Mouse (Mus musculus) thymus, adult 2 months (tissue): Measurements from ENCODE around the gene Sat2. TPM values are rescaled to one million over a fixed set of nuclear protein-coding genes. Genes with fewer than 3 reads are reported as not detected.

ENCODE experiments used
- DNase-seq: peaks from one replicate; pipeline ENCODE4 v3.0.0; 2021
- H3K27ac ChIP-seq: fragments of 200-500 bp; 2 replicates; pipeline ENCODE4 v1.5.1; 2012; ENCODE audit warnings: low read length, control low read depth; ENCODE audit not compliant: control insufficient read depth, insufficient read depth
- H3K27me3 ChIP-seq: fragments of 200-500 bp; 2 replicates; pipeline ENCODE4 v1.6.1; 2012; ENCODE audit warnings: mild to moderate bottlenecking, low read length, moderate library complexity, mixed read lengths; ENCODE audit not compliant: control insufficient read depth, insufficient read depth
- H3K36me3 ChIP-seq: fragments of 200-500 bp; 2 replicates; pipeline ENCODE4 v1.6.1; 2012; ENCODE audit warnings: mild to moderate bottlenecking, low read length, moderate library complexity; ENCODE audit not compliant: control insufficient read depth, insufficient read depth
- H3K4me1 ChIP-seq: fragments of 200-500 bp; replicated peaks from 2 replicates; pipeline ENCODE4 v1.6.1; 2012; ENCODE audit warnings: low read length; ENCODE audit not compliant: control insufficient read depth, insufficient read depth
- H3K4me3 ChIP-seq: fragments of 200-500 bp; 2 replicates; pipeline ENCODE4 v1.5.1; 2012; ENCODE audit warnings: mild to moderate bottlenecking, low read length, control low read depth, moderate library complexity; ENCODE audit not compliant: control insufficient read depth, insufficient read depth
- CTCF ChIP-seq: fragments of 200-500 bp; IDR thresholded peaks from 2 replicates; pipeline ENCODE4 v1.5.1; 2012; ENCODE audit warnings: mild to moderate bottlenecking, control low read depth, low read length, moderate library complexity, borderline replicate concordance; ENCODE audit not compliant: control insufficient read depth, poor library complexity, insufficient read depth; ENCODE audit errors: extremely low read depth
- POLR2A ChIP-seq: fragments of 200-500 bp; IDR thresholded peaks from 2 replicates; pipeline ENCODE4 v1.6.1; 2012; ENCODE audit warnings: mild to moderate bottlenecking, low read length, control low read depth, moderate library complexity; ENCODE audit not compliant: control insufficient read depth, poor library complexity, insufficient read depth; ENCODE audit errors: extremely low read depth
- WGBS: fragments of 180-500 bp; shearing (Covaris S2); methylation state at CpG from one replicate; pipeline ENCODE4 v1.1.7; 2018; 5-methylcytosine and 5-hydroxymethylcytosine counted together
- polyA plus RNA-seq: library from polyadenylated mRNA; depleted of rRNA; stranded (reverse); fragments of >200 nt; gene quantifications from 2 replicates; pipeline ENCODE4 v1.2.3, GENCODE M21; 2012; rRNA removed

Sat2 gene
- polyA plus RNA-seq, result 0.67 and 0.73 TPM in 2 replicates

DNA sequence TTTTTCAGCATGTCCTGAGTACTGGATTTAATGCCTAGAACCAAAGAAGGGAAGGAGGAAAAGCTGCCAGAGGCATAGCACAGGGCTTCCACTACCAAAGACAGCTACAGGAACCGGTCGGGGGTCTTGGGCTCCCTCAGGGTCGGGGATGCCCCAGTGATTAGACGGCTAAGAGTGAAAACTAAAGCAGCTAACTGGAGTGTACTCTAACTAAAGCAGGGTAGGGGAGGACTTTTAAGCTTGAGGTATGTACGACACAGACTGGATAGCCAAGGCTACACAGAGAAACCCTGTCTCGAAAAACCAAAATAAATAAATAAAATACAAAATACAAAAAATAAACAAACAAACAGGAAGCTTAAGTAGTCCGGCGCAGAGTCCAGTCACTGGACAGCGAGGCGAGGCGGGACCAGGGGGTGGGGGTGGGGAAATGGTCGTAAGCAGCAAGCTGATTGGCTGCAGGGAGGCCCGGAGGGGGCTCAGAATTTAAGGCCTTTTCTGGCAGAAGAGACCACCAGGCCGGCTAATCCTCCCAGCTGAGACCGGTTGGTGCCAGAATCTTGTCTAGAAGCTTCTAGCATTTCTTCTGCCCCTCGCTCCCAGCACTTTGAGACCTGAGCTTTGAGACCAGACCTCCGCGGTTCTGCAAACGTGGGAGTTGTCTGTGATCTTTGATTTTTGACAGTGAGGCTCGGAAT lies at the start of gene Sat2:
Sat2 (plus strand) TSS at position 454 of the 698 bp plus-strand sequence.
- H3K27me3 ChIP-seq, result no peaks in the 10 kb centered on the region; the same call in 1 of the 2 replicates
- no peak for DNase-seq
- no peaks in the 10 kb centered on the region for H3K4me1 ChIP-seq
- peak within 1 kb of the TSS; percentile 9; the same call in 1 of the 2 replicates for H3K4me3 ChIP-seq
- H3K36me3 ChIP-seq, result no peaks in the 10 kb centered on the region
- WGBS, result 30% methylated on average over 20 of the region's 20 CpGs
- H3K27ac ChIP-seq, result no peak within 1 kb of the TSS
- TF ChIP-seq POLR2A, result no peak
- TF ChIP-seq CTCF, result no peak

GRCm38 (mm10) chr11:69575220-69575619 lies 46.6 kb upstream of the Sat2 start:
- Histone ChIP-seq H3K4me1 (peaks cover 26% of the 10 kb centered on the region), H3K27ac (no peak overlapping the region), H3K4me3 (no peak overlapping the region), H3K36me3 (peaks cover 8% of the 10 kb centered on the region), H3K27me3 (no peaks in the 10 kb centered on the region)
- 60% methylated on average over 3 of the region's 3 CpGs for WGBS
- DNase-seq, result peak; percentile 44
- TF ChIP-seq POLR2A, result no peak
- TF ChIP-seq CTCF, result no peak

- H3K36me3 ChIP-seq, result no peaks in the 10 kb centered on the region
- no peaks in the 10 kb centered on the region for H3K27me3 ChIP-seq
- no peak for TF ChIP-seq CTCF
- TF ChIP-seq POLR2A, result no peak
- H3K4me1 ChIP-seq, result peaks cover 26% of the 10 kb centered on the region
- no peak overlapping the region for H3K4me3 ChIP-seq
- H3K27ac ChIP-seq, result no peak overlapping the region
- DNase-seq, result no peak
- 90% methylated on average over 5 of the region's 5 CpGs for WGBS
Measured at GRCm38 (mm10) chr11:69576307-69576706, 45.5 kb upstream of the Sat2 start.

DNA sequence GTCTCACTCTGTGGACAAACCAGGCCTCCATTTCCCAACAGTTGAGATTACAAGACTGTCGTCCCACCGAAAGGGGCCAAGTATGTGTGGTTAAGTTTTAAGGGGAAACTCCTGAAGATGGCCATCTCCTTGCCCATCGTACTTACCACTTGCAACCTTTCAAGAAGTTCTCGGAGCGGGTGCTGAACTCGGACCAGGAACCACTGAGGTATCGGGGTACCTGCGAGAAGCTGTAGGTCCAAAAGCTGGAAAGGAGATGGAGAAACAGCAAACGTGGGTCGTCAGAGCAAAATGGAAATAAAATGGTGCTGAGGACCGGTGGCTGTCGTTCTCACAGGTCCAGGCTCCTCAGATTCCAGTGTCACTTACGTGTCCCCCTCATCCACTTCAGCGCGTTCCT lies 43.5 kb upstream of the Sat2 start:
- H3K27me3 ChIP-seq, result no peaks in the 10 kb centered on the region
- peak overlapping the region; percentile 36; the same call in 1 of the 2 replicates for H3K27ac ChIP-seq
- 12% methylated on average over 15 of the region's 15 CpGs for WGBS
- no peaks in the 10 kb centered on the region for H3K36me3 ChIP-seq
- H3K4me1 ChIP-seq, result peaks cover 23% of the 10 kb centered on the region
- TF ChIP-seq CTCF, result no peak
- no peak for TF ChIP-seq POLR2A
- H3K4me3 ChIP-seq, result peak overlapping the region; percentile 77
- DNase-seq, result no peak

- TF ChIP-seq POLR2A (peak; percentile 56; the same call in 1 of the 2 replicates), CTCF (peak; percentile 94)
- H3K27me3 ChIP-seq, result no peaks in the 10 kb centered on the region
- H3K36me3 ChIP-seq, result no peaks in the 10 kb centered on the region
- H3K4me3 ChIP-seq, result peak overlapping the region; percentile 95
- peak; percentile 96 for DNase-seq
- under 1% methylated on average over 39 of the region's 39 CpGs for WGBS
- H3K27ac ChIP-seq, result peak overlapping the region; percentile 70
- peaks cover 23% of the 10 kb centered on the region for H3K4me1 ChIP-seq
Measured at GRCm38 (mm10) chr11:69579128-69580017, 42.5 kb upstream of the Sat2 start.

- Histone ChIP-seq H3K4me3 (peak within 1 kb of the TSS; percentile 95), H3K27ac (peak within 1 kb of the TSS; percentile 98), H3K36me3 (no peaks in the 10 kb centered on the region), H3K27me3 (no peaks in the 10 kb centered on the region), H3K4me1 (peaks cover 21% of the 10 kb centered on the region)
- TF ChIP-seq POLR2A (peak; percentile 37; the same call in 1 of the 2 replicates), CTCF (no peak)
- DNase-seq, result peak; percentile 95
- under 1% methylated on average over 13 of the region's 13 CpGs for WGBS
Measured at GRCm38 (mm10) chr11:69580091-69580514, 41.7 kb upstream of the Sat2 start, which contains the start of the genes Wrap53 and Trp53. TSS of gene Wrap53 (minus strand) at chr11:69580255. TSS of gene Trp53 (plus strand) at chr11:69580359.
